Mouse (Mus musculus): Measurements from ENCODE around the gene Washc2.

Gene Washc2

DNA sequence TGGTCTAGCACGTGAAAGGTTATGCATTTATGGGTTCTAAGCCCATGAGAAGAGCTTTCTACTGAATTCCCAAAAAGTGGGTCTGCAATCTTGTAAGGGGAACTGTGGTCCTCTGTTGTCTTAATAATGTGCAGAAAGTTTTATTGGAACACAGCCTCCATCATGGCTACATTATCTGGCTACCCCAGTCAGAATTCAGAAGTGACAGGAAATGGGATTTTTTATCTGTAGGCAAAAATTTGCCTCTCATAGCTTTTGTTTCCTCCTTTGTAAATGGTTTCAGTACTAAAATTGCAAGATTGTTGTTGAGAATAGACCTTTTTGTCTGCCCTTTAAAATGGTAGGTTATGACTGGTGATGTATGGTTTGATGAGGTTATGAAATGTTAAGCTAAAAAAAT lies 55.0 kb downstream of the Washc2 start:
- DNase-seq (ENCODE audit: low spot score in 2 of 2), result no peak

DNA sequence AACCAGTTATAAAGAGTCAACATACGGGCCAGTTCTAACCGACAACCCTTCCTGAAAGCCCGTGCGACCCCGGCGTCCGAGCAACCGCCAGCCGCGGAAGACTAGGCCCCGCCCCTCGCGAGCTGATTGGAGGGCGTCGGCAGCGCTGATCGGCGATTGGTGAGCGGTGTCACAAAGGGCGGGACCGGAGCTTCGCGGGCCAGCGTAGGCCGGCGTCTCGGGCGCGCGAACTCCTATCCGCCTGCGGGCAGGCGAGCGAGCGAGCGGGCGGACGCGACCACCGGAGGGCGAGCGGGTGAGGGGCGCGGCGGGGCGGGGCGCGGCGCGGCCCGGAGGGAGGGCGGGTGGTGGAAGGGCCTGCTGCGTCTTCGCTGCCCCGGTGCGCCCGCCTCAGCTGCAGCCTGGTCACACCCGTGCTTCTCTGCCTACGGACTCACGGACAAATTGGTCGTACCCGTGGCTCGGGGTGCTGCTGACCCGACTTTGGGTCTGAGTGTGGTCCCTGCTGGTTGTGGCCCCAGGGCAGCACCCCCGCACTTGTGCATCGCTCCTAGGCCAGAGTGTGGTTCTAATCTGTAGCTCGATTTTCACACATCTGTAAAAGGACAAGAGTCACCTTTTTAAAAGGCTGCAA lies 56.3 kb downstream of the Washc2 start, which contains the start of gene Zfand4:
TSS of gene Zfand4 (plus strand) at position 205 of the 634 bp plus-strand sequence.
- DNase-seq (ENCODE audit: low spot score in 2 of 2), result peak; percentile 91 to 92

GRCm38 (mm10) chr6:116264836-116265235 lies 57.0 kb downstream of the Washc2 start:
- DNase-seq (ENCODE audit: low spot score in 2 of 2), result no peak

DNA sequence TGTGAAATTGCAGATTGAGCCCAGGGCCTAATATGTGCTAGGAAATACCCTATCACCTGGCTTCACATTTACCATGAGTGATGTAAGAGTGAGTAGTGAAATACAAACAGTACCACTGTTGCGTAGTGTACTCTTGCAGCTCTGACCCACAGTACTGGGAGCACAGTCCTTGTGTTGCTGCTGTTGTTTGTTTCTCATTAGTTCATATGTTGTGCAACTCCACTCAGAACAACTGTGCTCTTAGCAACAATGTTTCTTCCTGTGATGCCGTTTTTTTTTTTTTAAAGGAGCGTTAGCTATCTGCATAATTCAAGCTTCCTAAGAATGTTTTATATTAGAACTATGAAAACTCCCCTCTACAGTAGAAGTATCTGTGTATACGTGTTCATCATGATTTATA lies 57.8 kb downstream of the Washc2 start:
- no peak for DNase-seq (ENCODE audit: low spot score in 2 of 2)

DNA sequence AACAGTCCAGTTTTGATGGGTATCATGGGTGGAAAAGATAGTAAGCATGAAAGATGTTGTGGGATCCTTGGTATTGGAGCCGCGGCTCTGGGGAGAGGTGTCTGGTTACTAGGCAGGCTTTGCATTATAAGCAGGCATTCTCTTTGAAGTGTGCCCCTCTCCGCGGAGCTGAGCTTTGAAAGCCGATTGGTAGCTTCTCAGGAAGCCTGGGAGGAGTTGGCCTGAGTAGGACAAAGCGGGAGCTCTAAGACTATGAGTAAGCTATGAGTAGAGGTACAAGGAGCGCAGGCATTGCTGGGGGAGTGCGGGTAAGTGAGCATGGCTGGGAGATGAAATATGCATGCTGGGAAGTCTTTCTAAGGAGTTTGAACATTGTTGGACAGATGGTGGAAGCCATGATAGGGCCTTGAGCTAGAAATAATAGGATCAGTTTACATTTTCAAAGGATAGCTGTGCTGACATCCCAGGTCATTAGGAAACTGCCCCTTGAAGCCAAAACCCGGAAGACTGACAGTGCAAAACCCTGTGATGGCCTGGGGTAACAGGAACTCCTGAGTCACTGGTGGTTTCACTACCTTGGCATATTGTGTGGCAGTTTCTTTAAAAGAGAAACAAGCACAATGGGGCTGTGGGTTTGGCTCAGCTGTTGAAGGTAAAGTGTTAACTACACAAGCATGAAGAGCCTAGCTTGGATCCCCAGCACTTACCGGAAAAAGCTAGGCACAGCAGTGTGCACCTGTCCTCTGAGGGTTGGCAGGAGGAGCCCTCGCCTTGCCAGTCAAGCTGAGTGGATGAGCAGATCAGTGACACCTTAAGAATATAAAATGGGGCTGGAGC lies 58.7 kb downstream of the Washc2 start:
- no peak for DNase-seq (ENCODE audit: low spot score in 2 of 2)

- no peak for DNase-seq (ENCODE audit: low spot score in 2 of 2)
These were observed 59.2 kb downstream of the Washc2 start for GRCm38 (mm10) chr6:116267110-116267423.

- DNase-seq (ENCODE audit: low spot score in 2 of 2), result no peak
These were observed 67.9 kb downstream of the Washc2 start for GRCm38 (mm10) chr6:116275695-116276094.

DNA sequence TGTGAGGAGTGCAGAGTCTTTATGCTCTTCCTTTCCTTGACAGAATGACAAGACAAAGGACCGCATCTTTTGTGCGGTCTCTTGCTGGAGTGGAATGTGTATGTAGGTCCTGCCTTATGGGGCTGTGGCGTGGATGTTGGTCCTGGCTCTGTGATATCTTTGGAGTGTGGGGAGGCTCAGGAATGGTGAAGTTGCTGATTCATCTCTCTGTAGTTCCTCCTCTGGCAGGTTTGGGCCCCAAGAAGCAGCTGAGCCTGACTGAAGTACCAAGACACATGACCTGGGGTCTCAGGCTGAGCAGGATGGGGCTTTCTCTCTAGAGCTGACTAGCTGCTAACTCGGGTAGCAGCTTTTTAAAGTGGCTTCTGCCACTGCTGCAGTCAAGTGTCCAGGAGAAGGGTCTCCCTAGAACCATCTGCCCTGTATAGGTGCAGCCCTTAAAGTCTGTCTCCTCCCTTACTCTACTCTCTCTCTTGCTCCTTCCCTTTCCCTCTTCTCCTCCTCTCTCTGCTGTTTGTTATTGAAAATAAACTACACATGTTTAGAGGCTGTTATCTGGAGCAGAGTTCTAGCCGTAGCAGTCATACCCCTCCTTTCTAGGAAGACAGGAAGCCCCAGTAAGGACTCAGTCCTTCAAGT lies 71.0 kb downstream of the Washc2 start:
- DNase-seq (ENCODE audit: low spot score in 2 of 2), result no peak

DNA sequence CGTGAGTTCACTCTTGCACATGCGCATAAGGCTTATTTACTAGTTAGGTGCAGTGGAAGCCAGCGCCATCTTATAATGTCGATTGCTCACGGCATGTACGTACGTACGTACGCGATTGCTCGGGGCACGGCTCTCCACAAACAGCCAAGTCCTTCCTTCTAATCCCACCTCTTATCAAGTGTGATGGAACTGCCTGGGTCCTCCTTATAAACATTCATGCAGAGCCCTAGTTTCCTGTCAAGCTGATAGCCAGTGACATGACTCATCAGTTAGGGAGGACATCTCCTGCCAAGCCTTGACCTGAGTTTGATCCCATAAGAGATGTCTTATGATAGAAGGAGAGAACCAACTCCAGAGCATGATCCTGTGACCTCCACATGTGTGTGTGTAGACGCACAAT lies 73.2 kb downstream of the Washc2 start:
- no peak for DNase-seq (ENCODE audit: low spot score in 2 of 2)

DNA sequence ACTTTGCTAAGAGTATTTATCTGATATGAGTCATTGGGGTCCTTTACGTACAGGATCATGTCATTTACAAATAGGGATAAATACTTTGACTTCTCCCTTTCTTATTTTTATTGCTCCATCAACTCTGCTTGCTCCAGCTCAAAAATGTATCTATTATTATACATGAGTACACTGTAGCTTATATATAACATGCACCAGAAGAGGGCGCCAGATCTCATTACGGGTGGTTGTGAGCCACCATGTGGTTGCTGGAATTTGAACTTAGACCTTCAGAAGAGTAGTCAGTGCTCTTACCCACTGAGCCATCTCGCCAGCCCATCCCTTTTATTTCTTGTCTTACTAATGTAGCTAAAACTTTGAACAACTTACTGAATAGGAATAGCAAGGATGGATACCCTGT lies 74.7 kb downstream of the Washc2 start:
- DNase-seq (ENCODE audit: low spot score in 2 of 2), result peak in 1 of 2 experiments; percentile 53

- DNase-seq (ENCODE audit: low spot score in 2 of 2), result no peak
These were observed 75.4 kb downstream of the Washc2 start for GRCm38 (mm10) chr6:116283280-116283679.

GRCm38 (mm10) chr6:116286321-116286720 lies 78.5 kb downstream of the Washc2 start:
- DNase-seq (ENCODE audit: low spot score in 2 of 2), result no peak

DNA sequence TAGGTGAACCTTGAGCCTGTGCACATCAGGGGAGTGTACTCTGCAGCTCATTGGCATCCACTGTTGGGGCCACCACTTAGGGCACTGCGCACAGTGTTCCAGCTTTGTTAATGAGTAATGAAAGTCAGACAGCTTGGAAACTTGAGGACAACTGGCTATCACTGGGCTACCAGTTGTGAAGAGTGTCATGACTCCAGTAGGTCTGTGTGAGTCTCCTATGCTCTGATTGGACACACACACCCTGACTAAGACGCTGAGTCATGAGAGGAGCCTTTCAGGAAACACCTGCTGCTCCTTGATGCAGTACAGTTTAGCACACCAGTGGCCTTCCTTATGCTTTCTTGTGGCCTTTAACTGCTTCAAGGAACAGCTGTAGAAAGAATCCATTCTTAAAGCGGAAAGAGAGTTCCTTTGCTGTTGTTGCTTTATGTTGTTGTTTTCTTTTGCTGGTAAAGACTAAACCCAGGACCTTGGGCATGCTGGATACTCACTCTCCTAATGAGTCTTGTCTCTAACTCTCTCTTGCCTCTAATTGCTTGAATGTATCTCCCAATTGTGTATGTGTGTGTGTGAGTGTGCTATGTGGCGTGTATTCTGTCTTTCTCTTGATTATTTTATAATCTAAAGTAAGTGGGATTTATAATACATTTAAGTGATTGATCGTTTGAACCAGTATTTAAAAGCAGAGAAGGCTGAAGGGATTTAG lies 79.2 kb downstream of the Washc2 start:
- peak in 1 of 2 experiments; percentile 20 for DNase-seq (ENCODE audit: low spot score in 2 of 2)

DNA sequence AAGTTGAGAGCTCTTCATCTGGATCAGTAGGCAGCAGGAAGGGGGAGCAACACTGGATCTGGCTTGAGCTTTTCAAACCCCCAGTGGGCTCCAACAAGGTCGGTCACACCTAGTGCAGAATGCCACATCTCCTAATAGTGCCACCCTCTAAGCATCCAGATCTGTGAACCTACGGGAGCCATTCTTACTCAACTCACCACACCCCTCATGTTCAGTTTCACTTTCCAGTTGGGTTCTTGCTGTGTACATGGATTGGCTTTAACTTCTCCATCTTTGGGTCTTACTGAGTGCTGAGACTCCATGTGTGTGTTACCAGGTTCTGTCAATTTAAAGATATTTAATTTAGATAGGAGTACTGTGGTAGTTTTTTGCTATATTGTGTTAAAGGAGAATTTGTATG lies 103.6 kb downstream of the Washc2 start:
- no peak for DNase-seq (ENCODE audit: low spot score in 2 of 2)
